In the genomic region with DNA sequence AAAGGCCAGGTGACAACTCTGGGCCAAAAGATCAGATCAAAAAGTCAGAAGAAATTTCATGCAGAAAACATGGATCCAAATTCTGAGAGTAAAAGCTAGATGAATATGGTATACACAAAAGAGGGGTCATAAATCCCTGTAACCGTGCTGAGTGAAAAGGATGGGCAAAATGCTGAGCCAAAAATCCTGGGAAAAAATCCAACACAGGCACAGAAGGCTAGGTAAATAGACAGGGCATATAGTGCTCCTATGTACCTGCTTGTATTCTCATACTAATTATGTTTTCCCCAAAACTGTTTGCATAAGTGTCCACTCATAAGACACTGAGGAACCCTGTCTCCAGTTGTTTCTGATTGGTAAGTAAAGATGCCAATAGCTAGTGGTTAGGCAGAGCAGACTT, we compare ENCODE assay signal across 24 mouse cellular contexts.
A peak's percentile ranks its signal among the peaks of the same experiment; 100 is the strongest.
DNase-seq lines count a peak whose midpoint lies in the region; ATAC-seq and TF ChIP-seq lines count a peak whose summit lies in the region.
"Had no signal": no experiment of that assay in that cellular context is flagged by ENCODE, and none has a peak within 500 bp of the region (broad histone marks: within the 10 kb centered on the region; RNA-seq: fewer than 3 reads in every experiment).

No protein-coding gene starts in this region.

- no peaks in the 10 kb centered on the region for H3K9me3 ChIP-seq in limb, embryonic 15.5 days
- H3K9me3 ChIP-seq in limb, embryonic 10.5 days (replicated peaks), result no peaks in the 10 kb centered on the region
- H3K9me3 ChIP-seq: embryonic facial prominence, embryonic 12.5 days; heart, embryonic 13.5 days; hindbrain, embryonic 15.5 days; lung, embryonic 15.5 days; megakaryocyte, embryonic 14.5 days; midbrain, embryonic 12.5 days; neural tube, embryonic 13.5 days had no signal

- DNase-seq in limb, embryonic 10.5 days (ENCODE audit: low spot score), result no peak
- peak; percentile 31 for DNase-seq in cerebellum, adult 11-12 months
- DNase-seq in cerebellum, postnatal 10 days, result peak; percentile 57 to 59
- no peak for DNase-seq in adrenal gland, postnatal 36 days
- no peak for DNase-seq in lung, adult 2 months
- DNase-seq: B cell, adult 2 months; embryo, embryonic 11 days; gastrocnemius, postnatal 10 days; heart, postnatal 10 days; kidney, adult 18-20 months; kidney, postnatal 4 days; lung, postnatal 36 days; right cerebral cortex, postnatal 4 days; thymus, postnatal 4 days had no signal

- H3K9ac ChIP-seq in limb, embryonic 15.5 days, result no peak overlapping the region
- H3K9ac ChIP-seq: embryonic facial prominence, embryonic 12.5 days; heart, embryonic 13.5 days; hindbrain, embryonic 15.5 days; liver, embryonic 14.5 days; lung, embryonic 15.5 days; midbrain, embryonic 12.5 days; neural tube, embryonic 13.5 days had no signal

- no peaks in the 10 kb centered on the region for H3K36me3 ChIP-seq in limb, embryonic 15.5 days
- H3K36me3 ChIP-seq in limb, embryonic 10.5 days, result no peaks in the 10 kb centered on the region
- H3K36me3 ChIP-seq: embryonic facial prominence, embryonic 12.5 days; heart, embryonic 13.5 days; hindbrain, embryonic 15.5 days; lung, embryonic 15.5 days; midbrain, embryonic 12.5 days; neural tube, embryonic 13.5 days had no signal

- peak overlapping the region; percentile 63 for H3K27ac ChIP-seq in limb, embryonic 15.5 days
- no peak overlapping the region for H3K27ac ChIP-seq in limb, embryonic 10.5 days
- H3K27ac ChIP-seq: embryonic facial prominence, embryonic 12.5 days; heart, embryonic 13.5 days; hindbrain, embryonic 15.5 days; kidney, postnatal 0 days; liver, embryonic 14.5 days; lung, embryonic 15.5 days; midbrain, embryonic 12.5 days; neural tube, embryonic 13.5 days had no signal

- no peaks in the 10 kb centered on the region for H3K4me1 ChIP-seq in limb, embryonic 15.5 days
- H3K4me1 ChIP-seq in limb, embryonic 10.5 days, result no peaks in the 10 kb centered on the region
- H3K4me1 ChIP-seq in lung, adult 2 months (ENCODE audit: control insufficient read depth, insufficient read depth, low read length), result no peaks in the 10 kb centered on the region
- H3K4me1 ChIP-seq: embryonic facial prominence, embryonic 12.5 days; heart, embryonic 13.5 days; hindbrain, embryonic 15.5 days; lung, embryonic 15.5 days; megakaryocyte, embryonic 14.5 days; midbrain, embryonic 12.5 days; neural tube, embryonic 13.5 days had no signal

- no peak for TF ChIP-seq CTCF in lung, adult 2 months (IDR thresholded peaks at IDR 0.05; ENCODE audit: insufficient read depth, low read length)

- 44% methylated on average over 1 of the region's 1 CpGs for WGBS in limb, embryonic 15.5 days
- WGBS in limb, embryonic 10.5 days, result 97% methylated on average over 1 of the region's 1 CpGs
- WGBS in lung, adult 2 months, result 73% methylated on average over 1 of the region's 1 CpGs

- no peak overlapping the region for H3K4me2 ChIP-seq in limb, embryonic 15.5 days
- H3K4me2 ChIP-seq: embryonic facial prominence, embryonic 12.5 days; heart, embryonic 13.5 days; hindbrain, embryonic 15.5 days; lung, embryonic 15.5 days; midbrain, embryonic 12.5 days; neural tube, embryonic 13.5 days had no signal

- no peak for TF ChIP-seq POLR2A in lung, adult 2 months (IDR thresholded peaks at IDR 0.05; ENCODE audit: borderline replicate concordance, extremely low read depth, low read depth, low read length)

- no peak overlapping the region for H3K4me3 ChIP-seq in limb, embryonic 15.5 days
- H3K4me3 ChIP-seq in limb, embryonic 10.5 days, result no peak overlapping the region
- H3K4me3 ChIP-seq in lung, adult 2 months (replicated peaks; ENCODE audit: extremely low read depth, low read depth, low read length), result no peak overlapping the region
- H3K4me3 ChIP-seq: embryonic facial prominence, embryonic 12.5 days; heart, embryonic 13.5 days; hindbrain, embryonic 15.5 days; lung, embryonic 15.5 days; megakaryocyte, embryonic 14.5 days; midbrain, embryonic 12.5 days; neural tube, embryonic 13.5 days had no signal

- no peaks in the 10 kb centered on the region for H3K27me3 ChIP-seq in limb, embryonic 15.5 days
- no peaks in the 10 kb centered on the region for H3K27me3 ChIP-seq in limb, embryonic 10.5 days (ENCODE audit: low read depth, poor library complexity, severe bottlenecking)
- H3K27me3 ChIP-seq: embryonic facial prominence, embryonic 12.5 days; heart, embryonic 13.5 days; hindbrain, embryonic 15.5 days; lung, embryonic 15.5 days; megakaryocyte, embryonic 14.5 days; midbrain, embryonic 12.5 days; neural tube, embryonic 13.5 days had no signal

- ATAC-seq in limb, embryonic 15.5 days (ENCODE audit: insufficient number of reproducible peaks, low FRiP score, low TSS enrichment, low read depth), result no peak

Comparison
In these comparisons a context has a peak if more than half of its experiments do, and no peak if none do; other contexts are left out.
1. DNase-seq: peak in cerebellum, adult 11-12 months (single experiment) and cerebellum, postnatal 10 days (2 of 2); none in limb, embryonic 10.5 days (single experiment), adrenal gland, postnatal 36 days (0 of 2) and lung, adult 2 months (single experiment).